Mouse (Mus musculus) layer of hippocampus, adult 9-11 months (tissue): Measurements from ENCODE around the gene Rab5if.
A peak's percentile ranks its signal among the peaks of the same experiment; 100 is the strongest.
"Not testable (repeated sequence)": the region's sequence is repeated elsewhere in the genome, so short reads cannot be mapped to it uniquely, and the experiment has no call there.

Source experiments
- DNase-seq: peaks from one replicate; pipeline ENCODE4 v3.0.0; 2022

The Rab5if gene

DNA sequence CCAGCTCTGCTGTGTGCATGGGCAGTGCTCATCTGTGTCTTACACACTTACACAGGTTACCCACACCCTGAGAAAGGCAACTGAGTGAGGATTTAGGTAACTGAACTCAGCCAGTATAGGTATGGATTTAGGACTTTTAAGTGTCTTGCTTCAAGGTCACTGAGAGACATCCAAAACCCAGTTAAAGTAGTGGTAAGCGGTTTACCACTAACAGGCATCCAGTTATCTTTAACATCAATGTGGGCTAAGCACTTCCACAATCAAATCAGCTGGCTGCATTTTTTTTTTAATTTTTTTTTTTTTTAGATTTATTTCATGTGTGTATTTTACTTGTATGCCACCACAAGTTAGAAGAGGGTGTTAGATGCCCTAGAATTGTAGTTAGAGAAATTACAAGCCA lies 6.6 kb upstream of the Rab5if start:
- no peak for DNase-seq

- DNase-seq, result no peak
Observed at GRCm38 (mm10) chr2:156857385-156857791, 5.5 kb upstream of the Rab5if start.

DNA sequence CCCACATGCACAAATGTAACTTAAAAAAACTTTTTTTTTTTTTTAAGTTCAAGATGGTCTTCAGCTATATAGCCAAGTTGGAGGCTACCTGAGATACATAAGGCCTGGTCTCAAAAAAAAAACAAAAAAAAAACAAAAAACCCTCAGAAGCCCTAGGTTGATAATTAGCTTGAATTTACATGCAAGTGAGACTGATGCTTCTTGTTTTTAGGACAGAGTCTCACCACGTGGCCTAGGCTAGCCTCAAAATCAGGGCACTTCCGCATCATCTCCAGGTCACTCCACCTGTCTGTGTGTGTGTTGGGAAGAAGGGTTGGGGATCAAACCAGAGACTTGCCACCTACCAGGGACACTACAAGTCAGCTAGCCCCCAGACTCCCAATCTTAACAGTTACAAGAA lies 5.1 kb upstream of the Rab5if start, which contains the start of gene 4930518I15Rik:
Gene 4930518I15Rik, minus strand, starts transcription at position 112 of the 400 bp plus-strand sequence.
- DNase-seq, result no peak

- no peak for DNase-seq
Observed at GRCm38 (mm10) chr2:156858671-156859070, 4.3 kb upstream of the Rab5if start.

DNA sequence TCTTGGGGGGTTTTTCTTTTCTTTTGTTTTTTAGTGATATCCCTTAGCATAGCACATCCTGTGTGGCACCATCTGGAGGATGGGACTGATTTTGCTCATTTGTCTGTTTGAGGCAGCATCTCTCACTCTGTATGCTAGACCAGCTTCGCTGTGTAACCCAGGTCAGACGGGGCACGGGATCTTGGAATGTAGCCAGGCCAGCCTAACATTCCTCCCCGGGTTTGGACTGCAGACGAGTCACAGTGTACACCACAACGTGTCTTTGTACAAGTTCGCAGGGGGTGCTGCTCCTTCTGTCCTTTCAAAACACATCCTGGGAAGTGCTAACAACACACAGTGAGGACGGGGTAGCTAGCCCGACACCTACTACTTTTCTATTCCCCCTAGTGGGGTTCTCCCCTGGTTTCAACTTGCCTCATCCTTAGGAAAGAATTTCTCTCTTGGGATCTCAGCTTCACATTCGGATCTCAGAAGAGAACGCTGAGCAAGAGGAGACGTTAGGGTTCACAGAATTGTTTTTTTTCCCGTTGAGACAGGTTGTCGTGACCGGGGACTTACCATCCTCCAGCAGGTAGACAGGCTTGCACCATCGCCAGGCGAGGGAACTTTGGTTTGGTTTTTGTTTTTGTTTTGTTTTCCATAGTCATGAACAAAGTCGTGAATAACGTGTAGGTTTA lies 749 bp upstream of the Rab5if start:
- no peak for DNase-seq

GRCm38 (mm10) chr2:156863487-156864160 lies 696 bp downstream of the Rab5if start:
- no peak for DNase-seq

- DNase-seq, result no peak
Observed at GRCm38 (mm10) chr2:156864481-156864880, 1.6 kb downstream of the Rab5if start.

GRCm38 (mm10) chr2:156868994-156869393 lies 6.1 kb downstream of the Rab5if start:
- DNase-seq, result peak; percentile 37

- no peak for DNase-seq
Observed at GRCm38 (mm10) chr2:156869554-156869953, 6.6 kb downstream of the Rab5if start.

- DNase-seq, result no peak
Observed at GRCm38 (mm10) chr2:156870519-156870918, 7.6 kb downstream of the Rab5if start.

GRCm38 (mm10) chr2:156873629-156874028 lies 10.7 kb downstream of the Rab5if start:
- no peak for DNase-seq

DNA sequence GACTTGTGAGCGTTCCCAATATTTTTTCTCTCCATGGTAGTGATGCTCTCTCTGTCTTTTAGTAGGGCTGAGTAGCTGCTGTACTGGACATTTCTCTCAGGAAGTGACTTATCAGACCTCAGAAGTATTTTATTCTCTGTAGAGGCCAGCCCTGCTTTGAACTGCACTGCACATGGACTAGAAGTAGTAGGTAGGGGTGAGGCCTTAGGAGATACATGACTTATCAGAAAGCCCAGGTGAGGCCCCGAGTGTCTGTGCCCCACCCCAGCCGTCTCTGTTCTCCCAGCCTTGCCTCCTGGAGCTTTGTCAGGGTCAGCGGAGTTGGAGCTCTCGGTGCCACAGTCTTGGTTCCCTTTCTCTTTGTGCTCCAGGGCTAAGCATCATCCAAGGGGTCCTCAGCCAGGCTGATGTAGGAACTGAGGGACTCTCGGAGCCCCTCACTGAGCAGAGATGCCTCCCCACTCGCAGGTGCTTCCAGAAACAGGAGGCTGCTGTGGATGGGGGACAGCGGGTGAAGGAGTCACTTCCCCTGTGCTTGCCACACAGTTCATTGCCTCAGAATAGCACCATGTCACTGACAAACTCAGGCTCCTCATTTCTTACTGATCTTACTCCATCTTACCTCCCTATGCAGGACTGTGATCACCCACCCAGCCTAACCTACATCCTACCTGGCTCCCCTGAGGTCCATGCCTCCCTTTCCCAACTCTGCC lies 11.3 kb downstream of the Rab5if start:
- no peak for DNase-seq

DNA sequence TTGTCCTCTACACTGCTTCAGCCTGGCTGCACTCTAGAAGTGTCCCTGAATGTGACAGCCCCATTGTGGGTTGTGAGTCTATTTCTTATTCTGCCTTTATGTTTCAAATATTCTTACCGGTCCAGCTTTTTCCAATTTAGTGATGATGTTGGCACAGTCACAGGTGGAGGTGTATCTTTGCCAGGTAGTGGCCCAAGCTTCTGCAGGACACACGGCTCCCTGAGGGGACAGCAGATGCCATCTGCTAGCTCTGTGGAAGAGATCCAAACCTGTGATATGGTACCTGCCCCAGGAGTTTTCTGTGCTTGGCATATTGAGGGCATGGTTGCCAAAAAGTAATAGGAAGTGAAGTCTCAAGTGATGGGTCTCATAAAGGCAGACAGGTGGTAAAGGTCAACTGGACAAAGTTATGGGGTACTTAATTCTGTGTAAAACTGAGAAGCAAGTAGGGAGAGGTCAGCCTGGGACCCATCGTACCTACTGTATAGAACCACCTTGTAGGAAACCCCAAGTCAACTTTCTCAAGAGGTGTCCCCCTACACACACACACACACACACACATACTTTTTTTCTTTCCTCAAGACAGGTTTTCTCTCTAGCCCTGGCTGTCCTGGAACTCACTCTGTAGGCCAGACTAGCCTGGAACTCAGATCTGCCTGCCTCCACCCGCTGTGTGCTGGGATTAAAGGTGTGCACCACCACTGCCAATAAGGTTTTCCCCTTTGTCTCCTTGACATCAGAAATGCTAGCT lies 12.0 kb downstream of the Rab5if start:
- DNase-seq, result no peak

- no peak for DNase-seq
Observed at GRCm38 (mm10) chr2:156877726-156878125, 14.8 kb downstream of the Rab5if start.

- DNase-seq, result no peak
Observed at GRCm38 (mm10) chr2:156879541-156879940, 16.6 kb downstream of the Rab5if start.

GRCm38 (mm10) chr2:156882431-156883001 lies 19.6 kb downstream of the Rab5if start:
- no peak for DNase-seq

- no peak for DNase-seq
Observed at GRCm38 (mm10) chr2:156884396-156885211, 21.7 kb downstream of the Rab5if start.

- not testable (repeated sequence) for DNase-seq
Observed at GRCm38 (mm10) chr2:156885666-156886065, 22.7 kb downstream of the Rab5if start.

- no peak for DNase-seq
Observed at GRCm38 (mm10) chr2:156886084-156886631, 23.2 kb downstream of the Rab5if start.

DNA sequence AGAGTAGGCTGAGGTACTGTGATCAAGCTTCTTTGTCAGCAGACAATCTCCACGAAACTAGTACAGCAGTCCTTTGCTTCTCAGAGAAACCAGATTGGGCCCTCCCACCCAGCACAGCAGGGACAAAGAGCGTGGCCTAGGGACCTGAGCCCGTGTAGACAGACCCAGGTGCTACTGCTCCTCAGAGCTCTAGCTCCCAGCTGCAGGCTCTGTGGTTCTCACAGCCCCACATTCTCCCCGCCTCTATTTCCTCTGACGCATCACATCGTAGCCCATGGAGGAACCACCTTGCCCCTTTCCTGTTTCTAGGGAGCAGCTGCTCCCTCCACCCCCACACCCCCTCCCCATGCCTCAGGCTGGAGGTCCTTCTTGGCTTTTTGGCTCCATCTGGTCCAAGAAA lies 24.1 kb downstream of the Rab5if start, which contains the start of gene Sla2:
Gene Sla2, minus strand, starts transcription at position 176 of the 400 bp plus-strand sequence.
- DNase-seq, result no peak

GRCm38 (mm10) chr2:156888490-156888889 lies 25.6 kb downstream of the Rab5if start:
- no peak for DNase-seq
